Mouse (Mus musculus): ENCODE data around the gene Ndufa11. TPM values are rescaled to one million over a fixed set of nuclear protein-coding genes. Genes with fewer than 3 reads are reported as not detected.

Ndufa11 gene
- polyA plus RNA-seq, 1 experiment, result 392 TPM

DNA sequence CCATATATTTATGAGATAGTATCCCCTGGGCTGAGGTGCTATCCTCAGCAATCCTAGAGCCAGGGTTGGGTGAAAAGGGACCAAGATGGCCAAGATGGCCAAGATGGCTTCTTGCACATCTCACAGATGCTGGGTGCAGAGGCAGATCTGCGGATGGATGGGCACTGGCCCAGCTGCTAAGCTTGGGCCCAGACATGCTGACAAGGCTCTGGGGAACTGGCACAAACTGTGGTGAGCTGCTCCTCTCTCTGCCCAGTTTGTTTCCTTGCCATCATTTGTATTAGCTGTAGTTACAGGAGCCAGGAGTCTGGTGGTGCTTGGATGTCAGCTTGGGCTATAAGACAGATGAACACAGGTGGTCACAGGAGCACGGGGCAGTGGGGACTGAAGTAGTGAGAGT lies 32.9 kb upstream of the Ndufa11 start:
- Histone ChIP-seq H3K4me1 (peaks cover 93% of the 10 kb centered on the region), H3K9me3 (no peaks in the 10 kb centered on the region), H3K36me3 (replicated peaks; ENCODE audit: low read length) (peaks cover 99% of the 10 kb centered on the region), H3K27me3 (replicated peaks) (no peaks in the 10 kb centered on the region), H3K4me3 (replicated peaks) (no peak overlapping the region)
- no peak for TF ChIP-seq FLI1 (IDR thresholded peaks at IDR 0.05; ENCODE audit: low read length)

DNA sequence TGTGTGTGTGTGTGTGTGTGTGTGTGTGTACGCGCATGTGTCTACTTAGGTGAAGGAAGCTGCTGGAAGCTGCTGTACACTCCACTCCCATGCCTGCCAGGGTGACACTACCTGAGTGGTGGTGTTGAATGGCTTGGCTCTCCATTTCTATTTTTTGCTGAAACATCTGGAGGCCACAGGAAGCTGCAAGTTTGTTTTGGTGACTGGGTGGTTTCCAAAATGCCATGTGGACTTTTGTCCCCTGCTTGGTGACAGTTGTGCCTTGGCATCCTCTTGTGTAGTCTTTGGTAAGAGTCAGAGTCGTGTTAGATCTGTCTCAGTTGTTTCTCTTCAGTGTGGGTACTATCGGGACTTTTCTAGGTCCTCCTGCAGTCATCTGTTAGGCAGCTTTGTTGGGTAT lies 30.8 kb upstream of the Ndufa11 start:
- Histone ChIP-seq H3K36me3 (replicated peaks; ENCODE audit: low read length) (peaks cover 99% of the 10 kb centered on the region), H3K27me3 (replicated peaks) (no peaks in the 10 kb centered on the region), H3K4me1 (peaks cover 83% of the 10 kb centered on the region), H3K9me3 (no peaks in the 10 kb centered on the region), H3K4me3 (replicated peaks) (no peak overlapping the region)
- TF ChIP-seq FLI1 (IDR thresholded peaks at IDR 0.05; ENCODE audit: low read length) (no peak), GATA1 (IDR thresholded peaks at IDR 0.05; ENCODE audit: borderline replicate concordance, low read length) (no peak)

DNA sequence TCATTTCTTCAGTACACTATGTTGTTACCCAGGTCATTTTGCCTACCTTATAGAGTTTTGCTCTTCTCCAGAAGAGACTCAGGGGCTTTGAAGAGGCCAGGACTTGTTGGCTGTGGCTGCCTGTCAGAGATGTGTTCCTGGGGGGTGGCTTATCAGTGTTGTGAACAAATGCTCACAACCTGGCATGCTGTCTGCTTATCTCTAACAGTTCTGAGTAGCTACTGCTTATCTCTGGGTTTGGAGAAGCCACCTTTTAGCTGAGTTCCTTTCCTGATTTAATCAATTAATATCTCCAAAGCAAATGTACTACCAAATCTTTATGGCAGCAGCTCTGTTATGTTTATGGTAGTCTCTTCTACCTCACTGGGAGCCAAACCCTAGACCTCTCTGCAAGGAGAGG lies 29.5 kb upstream of the Ndufa11 start:
- peaks cover 99% of the 10 kb centered on the region for H3K36me3 ChIP-seq (replicated peaks; ENCODE audit: low read length)

DNA sequence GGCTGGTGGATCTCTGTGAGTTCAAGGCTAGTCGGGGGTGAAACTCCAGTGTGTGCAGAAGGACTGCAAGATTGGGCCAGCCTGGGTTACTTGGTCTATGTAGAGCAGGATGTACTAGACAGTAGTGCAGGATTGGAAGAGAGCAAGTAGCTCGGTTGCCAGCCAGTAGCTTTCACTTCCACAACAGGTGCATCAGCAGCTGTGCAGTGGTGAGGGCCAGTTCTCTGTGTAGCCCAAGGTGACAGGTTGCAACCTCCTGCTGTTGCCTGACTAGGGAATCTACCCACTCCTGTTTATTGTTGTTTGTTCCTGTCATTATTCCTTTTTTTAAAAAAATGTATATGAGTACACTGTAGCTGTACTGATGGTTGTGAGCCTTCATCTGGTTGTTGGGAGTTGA lies 28.9 kb upstream of the Ndufa11 start:
- Histone ChIP-seq H3K9me3 (no peaks in the 10 kb centered on the region), H3K4me1 (peaks cover 83% of the 10 kb centered on the region), H3K27me3 (replicated peaks) (no peaks in the 10 kb centered on the region), H3K36me3 (replicated peaks; ENCODE audit: low read length) (peaks cover 99% of the 10 kb centered on the region), H3K4me3 (replicated peaks) (no peak overlapping the region)
- no peak for TF ChIP-seq GATA1 (IDR thresholded peaks at IDR 0.05; ENCODE audit: borderline replicate concordance, low read length)
- TF ChIP-seq FLI1 (IDR thresholded peaks at IDR 0.05; ENCODE audit: low read length), result no peak

More for the DNA sequence above, 29.5 kb upstream of the Ndufa11 start:
- TF ChIP-seq GATA1 (IDR thresholded peaks at IDR 0.05; ENCODE audit: borderline replicate concordance, low read length), result no peak
- H3K27me3 ChIP-seq (replicated peaks), result no peaks in the 10 kb centered on the region
- H3K4me3 ChIP-seq (replicated peaks), result no peak overlapping the region
- peaks cover 83% of the 10 kb centered on the region for H3K4me1 ChIP-seq
- H3K9me3 ChIP-seq, result no peaks in the 10 kb centered on the region

DNA sequence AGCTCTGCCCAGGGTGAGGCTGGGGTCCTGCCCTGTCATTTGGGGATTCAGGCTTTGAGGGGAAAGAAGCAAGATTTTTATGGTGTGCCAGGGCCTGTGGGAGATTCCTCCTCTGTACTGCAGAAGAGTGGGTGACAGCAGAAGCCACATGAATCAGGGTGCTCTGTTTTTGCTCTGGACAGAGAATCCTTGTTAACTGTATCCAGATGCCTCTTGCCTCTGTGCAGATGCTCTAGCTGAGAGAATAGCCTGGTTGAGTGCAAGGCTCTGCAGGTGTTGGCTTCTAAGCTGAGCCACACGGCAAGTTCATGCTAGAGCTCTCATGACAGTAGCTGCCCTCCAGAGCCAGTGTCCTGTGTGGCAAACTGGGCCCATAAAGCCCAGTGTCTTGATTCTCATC lies 24.2 kb upstream of the Ndufa11 start:
- Histone ChIP-seq H3K4me1 (peaks cover 47% of the 10 kb centered on the region), H3K27me3 (replicated peaks) (no peaks in the 10 kb centered on the region), H3K9me3 (no peaks in the 10 kb centered on the region), H3K4me3 (replicated peaks) (peak overlapping the region; percentile 12), H3K36me3 (replicated peaks; ENCODE audit: low read length) (peaks cover 98% of the 10 kb centered on the region)
- no peak for TF ChIP-seq GATA1 (IDR thresholded peaks at IDR 0.05; ENCODE audit: borderline replicate concordance, low read length)
- TF ChIP-seq FLI1 (IDR thresholded peaks at IDR 0.05; ENCODE audit: low read length), result no peak

DNA sequence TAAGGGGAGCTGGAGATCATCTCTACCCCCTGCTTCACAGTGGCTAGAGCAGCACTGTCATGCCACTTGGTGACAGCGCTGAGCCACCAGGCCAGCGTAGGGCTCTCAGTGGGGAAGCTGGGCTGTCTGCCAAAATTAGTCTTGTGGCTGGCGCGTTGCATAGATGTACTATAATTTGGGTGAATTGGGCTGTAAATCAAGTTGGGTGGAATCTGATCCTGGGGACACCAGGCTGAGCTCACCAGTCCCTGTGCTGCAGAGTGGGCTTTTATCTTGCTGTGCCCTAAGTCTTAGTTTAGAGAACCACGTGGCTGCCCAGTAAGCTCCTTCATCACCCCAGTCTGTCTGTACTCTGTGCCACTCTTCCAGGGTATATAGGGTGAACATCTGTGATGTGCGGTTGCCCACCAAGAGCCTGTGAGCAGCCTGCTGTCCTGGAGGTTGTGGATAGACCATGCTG lies 23.7 kb upstream of the Ndufa11 start:
- Histone ChIP-seq H3K9me3 (no peaks in the 10 kb centered on the region), H3K4me3 (replicated peaks) (no peak overlapping the region), H3K36me3 (replicated peaks; ENCODE audit: low read length) (peaks cover 98% of the 10 kb centered on the region), H3K4me1 (peaks cover 42% of the 10 kb centered on the region), H3K27me3 (replicated peaks) (no peaks in the 10 kb centered on the region)
- TF ChIP-seq GATA1 (IDR thresholded peaks at IDR 0.05; ENCODE audit: borderline replicate concordance, low read length) (no peak), FLI1 (IDR thresholded peaks at IDR 0.05; ENCODE audit: low read length) (no peak)

DNA sequence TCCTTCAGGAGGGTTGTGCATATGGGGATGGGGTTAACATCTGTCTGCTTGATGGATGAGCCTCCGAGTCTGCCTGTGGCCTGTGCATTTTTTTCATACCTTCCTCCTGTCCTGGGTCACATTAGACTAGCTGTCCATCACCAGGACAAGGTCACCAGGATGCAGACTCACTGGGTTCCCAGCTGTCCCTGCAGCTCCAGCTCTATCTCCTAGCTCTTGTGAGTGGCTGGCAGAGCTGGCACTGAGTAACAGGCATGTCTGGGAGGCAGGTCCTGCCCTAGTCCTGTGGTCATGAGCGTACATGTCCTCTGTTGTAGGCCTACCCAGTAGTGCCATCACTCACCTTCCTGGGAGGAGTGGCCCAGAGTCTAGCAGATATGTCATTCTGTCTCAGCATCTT lies 17.1 kb upstream of the Ndufa11 start:
- peaks cover 3% of the 10 kb centered on the region; the same call in 1 of the 2 replicates for H3K4me1 ChIP-seq
- peaks cover 98% of the 10 kb centered on the region for H3K36me3 ChIP-seq (replicated peaks; ENCODE audit: low read length)
- H3K9me3 ChIP-seq, result no peaks in the 10 kb centered on the region
- no peaks in the 10 kb centered on the region for H3K27me3 ChIP-seq (replicated peaks)
- no peak overlapping the region for H3K4me3 ChIP-seq (replicated peaks)
- TF ChIP-seq FLI1 (IDR thresholded peaks at IDR 0.05; ENCODE audit: low read length) (no peak), GATA1 (IDR thresholded peaks at IDR 0.05; ENCODE audit: borderline replicate concordance, low read length) (no peak)

DNA sequence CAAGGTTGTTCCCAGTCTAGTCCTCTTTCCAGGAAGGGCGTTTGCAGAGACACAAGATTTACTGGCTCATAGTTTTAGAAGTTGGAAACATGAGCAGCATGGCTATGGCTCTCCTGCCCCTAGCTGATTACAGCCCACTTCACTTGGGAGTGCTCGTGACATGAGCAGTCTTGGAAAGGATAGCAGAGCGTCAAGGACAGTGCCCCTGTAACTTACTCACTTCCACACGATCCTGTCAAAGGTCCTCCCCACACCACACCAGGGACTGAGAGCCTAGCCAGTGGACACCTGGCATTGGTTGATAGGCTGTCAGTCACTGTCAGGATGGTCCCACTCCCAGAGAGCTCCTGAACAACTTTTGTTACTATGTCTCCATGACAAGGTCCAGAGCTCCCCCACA lies 14.5 kb upstream of the Ndufa11 start:
- peaks cover 98% of the 10 kb centered on the region for H3K36me3 ChIP-seq (replicated peaks; ENCODE audit: low read length)

DNA sequence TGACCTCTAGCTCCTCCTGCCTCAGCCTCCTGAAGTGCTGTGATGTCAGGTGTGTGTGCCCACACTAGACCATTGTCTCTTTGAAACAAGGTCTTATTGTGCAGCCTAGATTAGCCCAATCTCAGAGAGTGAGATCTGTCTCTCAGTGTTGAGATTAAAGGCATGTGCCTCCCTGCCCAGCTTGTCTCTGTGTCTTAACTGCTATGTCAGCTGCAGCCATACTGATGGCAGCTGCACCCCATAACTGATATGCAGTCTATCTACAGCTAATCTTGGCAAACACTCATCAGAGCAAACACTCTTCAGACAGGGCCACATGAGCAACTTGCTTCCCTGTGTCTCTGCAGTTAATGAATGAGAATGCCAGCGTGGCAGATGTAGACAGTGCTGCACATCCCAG lies 11.1 kb upstream of the Ndufa11 start:
- Histone ChIP-seq H3K27me3 (replicated peaks) (no peaks in the 10 kb centered on the region), H3K9me3 (no peaks in the 10 kb centered on the region), H3K4me3 (replicated peaks) (no peak overlapping the region), H3K4me1 (peaks cover 37% of the 10 kb centered on the region), H3K36me3 (replicated peaks; ENCODE audit: low read length) (peaks cover 98% of the 10 kb centered on the region)
- TF ChIP-seq FLI1 (IDR thresholded peaks at IDR 0.05; ENCODE audit: low read length), result no peak

More for the DNA sequence above, 14.5 kb upstream of the Ndufa11 start:
- TF ChIP-seq GATA1 (IDR thresholded peaks at IDR 0.05; ENCODE audit: borderline replicate concordance, low read length) (no peak), FLI1 (IDR thresholded peaks at IDR 0.05; ENCODE audit: low read length) (no peak)
- no peaks in the 10 kb centered on the region for H3K27me3 ChIP-seq (replicated peaks)
- H3K4me1 ChIP-seq, result peaks cover 23% of the 10 kb centered on the region
- H3K9me3 ChIP-seq, result no peaks in the 10 kb centered on the region
- H3K4me3 ChIP-seq (replicated peaks), result no peak overlapping the region

DNA sequence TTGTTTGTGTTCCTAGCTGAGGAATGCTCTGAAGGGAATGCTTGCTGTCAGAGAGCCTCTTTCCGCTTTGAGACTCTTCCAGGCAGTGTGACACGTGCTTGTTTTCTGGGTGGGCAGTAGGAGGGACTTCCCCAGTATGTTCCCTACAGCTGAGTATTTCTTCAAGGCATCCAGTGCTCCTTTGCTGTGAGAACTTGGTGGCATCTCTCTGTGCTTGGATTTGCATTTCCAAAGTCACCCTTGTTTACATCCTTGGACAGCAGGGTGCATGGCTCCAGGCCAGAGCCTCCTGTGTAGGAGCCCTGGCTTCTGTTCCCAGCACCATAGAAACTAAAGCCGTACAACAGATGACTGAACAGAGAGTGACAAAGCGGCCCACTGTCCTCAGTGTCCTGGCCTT lies 8.9 kb upstream of the Ndufa11 start:
- Histone ChIP-seq H3K9me3 (no peaks in the 10 kb centered on the region), H3K4me3 (replicated peaks) (no peak overlapping the region), H3K27me3 (replicated peaks) (no peaks in the 10 kb centered on the region), H3K4me1 (peaks cover 42% of the 10 kb centered on the region), H3K36me3 (replicated peaks; ENCODE audit: low read length) (peaks cover 98% of the 10 kb centered on the region)
- TF ChIP-seq FLI1 (IDR thresholded peaks at IDR 0.05; ENCODE audit: low read length), result no peak
- no peak for TF ChIP-seq GATA1 (IDR thresholded peaks at IDR 0.05; ENCODE audit: borderline replicate concordance, low read length)

DNA sequence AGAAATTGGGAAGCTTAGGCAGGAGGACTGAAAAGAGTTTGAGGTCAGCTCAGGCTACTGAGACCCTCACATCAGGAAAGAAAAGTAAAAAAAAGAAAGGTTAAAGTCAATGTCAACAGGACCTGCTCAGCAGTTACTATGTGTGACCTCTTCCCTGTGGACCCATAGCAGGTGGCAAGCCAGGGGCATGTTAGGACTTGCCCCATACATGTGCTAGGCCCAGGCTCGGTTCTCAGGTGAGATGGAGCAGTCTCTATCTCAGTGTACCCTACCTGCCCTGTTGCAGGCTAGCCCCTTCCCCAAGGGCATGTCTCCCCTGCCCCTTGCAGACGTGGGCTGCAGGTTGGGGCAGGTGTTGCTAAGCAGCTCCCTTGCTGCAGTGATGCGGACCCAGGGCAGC lies 7.9 kb upstream of the Ndufa11 start:
- no peak overlapping the region for H3K4me3 ChIP-seq (replicated peaks)
- peaks cover 97% of the 10 kb centered on the region for H3K36me3 ChIP-seq (replicated peaks; ENCODE audit: low read length)
- H3K9me3 ChIP-seq, result no peaks in the 10 kb centered on the region
- no peaks in the 10 kb centered on the region for H3K27me3 ChIP-seq (replicated peaks)
- peaks cover 51% of the 10 kb centered on the region for H3K4me1 ChIP-seq
- TF ChIP-seq GATA1 (IDR thresholded peaks at IDR 0.05; ENCODE audit: borderline replicate concordance, low read length) (no peak), FLI1 (IDR thresholded peaks at IDR 0.05; ENCODE audit: low read length) (no peak)
